Mouse (Mus musculus) right cerebral cortex, postnatal 10 days (tissue): Measurements from ENCODE around the gene Rsc1a1.
A peak's percentile ranks its signal among the peaks of the same experiment; 100 is the strongest.

Experiments
- DNase-seq, 2 experiments: peaks; one replicate each; pipeline ENCODE4 v3.0.0; 2021; ENCODE audit warnings: low spot score in 2 of 2

Rsc1a1 gene

GRCm38 (mm10) chr4:141653813-141654212, 31.6 kb downstream of the Rsc1a1 start:
- DNase-seq = no peak

- no peak for DNase-seq
Observed at GRCm38 (mm10) chr4:141653044-141653443, 32.4 kb downstream of the Rsc1a1 start.

GRCm38 (mm10) chr4:141651944-141652343, 33.5 kb downstream of the Rsc1a1 start:
- DNase-seq = no peak

- no peak for DNase-seq
Observed at GRCm38 (mm10) chr4:141651286-141651685, 34.1 kb downstream of the Rsc1a1 start.

GRCm38 (mm10) chr4:141649244-141649643, 36.2 kb downstream of the Rsc1a1 start:
- peak; percentile 68 to 77 for DNase-seq

- DNase-seq = no peak
Observed at GRCm38 (mm10) chr4:141648262-141648661, 37.1 kb downstream of the Rsc1a1 start.

- DNase-seq = no peak
Observed at GRCm38 (mm10) chr4:141647187-141647586, 38.2 kb downstream of the Rsc1a1 start.

GRCm38 (mm10) chr4:141645988-141646387, 39.4 kb downstream of the Rsc1a1 start:
- DNase-seq = no peak

GRCm38 (mm10) chr4:141643118-141643855, 42.1 kb downstream of the Rsc1a1 start:
- peak; percentile 81 to 85 for DNase-seq

GRCm38 (mm10) chr4:141641961-141642811, 43.2 kb downstream of the Rsc1a1 start:
- no peak for DNase-seq

GRCm38 (mm10) chr4:141641353-141641771, 44.0 kb downstream of the Rsc1a1 start:
- no peak for DNase-seq

- DNase-seq = no peak
Observed at GRCm38 (mm10) chr4:141639474-141639873, 45.9 kb downstream of the Rsc1a1 start.

- no peak for DNase-seq
Observed at GRCm38 (mm10) chr4:141636693-141637092, 48.7 kb downstream of the Rsc1a1 start.

GRCm38 (mm10) chr4:141635991-141636390, 49.4 kb downstream of the Rsc1a1 start:
- no peak for DNase-seq
